Mouse (Mus musculus) liver, embryonic 15.5 days (tissue): ENCODE data around the gene Gata1. TPM values are rescaled to one million over a fixed set of nuclear protein-coding genes. Genes with fewer than 3 reads are reported as not detected.
A peak's percentile ranks its signal among the peaks of the same experiment; 100 is the strongest.
"Not testable (repeated sequence)": the region's sequence is repeated elsewhere in the genome, so short reads cannot be mapped to it uniquely, and the experiment has no call there.

Source experiments
- ATAC-seq: fragments of 200-750 bp; cut with Nextera tagmentation; 2 replicates; pipeline ENCODE4 v1.8.0; 2017; ENCODE audit warnings: moderate number of reproducible peaks, mild to moderate bottlenecking, moderate library complexity; ENCODE audit not compliant: insufficient read depth
- H3K27ac ChIP-seq: fragments of 300-500 bp; sonication (generic); replicated peaks from 2 replicates; pipeline ENCODE4 v1.5.1; 2015; ENCODE audit warnings: mild to moderate bottlenecking, inconsistent platforms
- H3K27me3 ChIP-seq: fragments of 300-500 bp; sonication (generic); 2 replicates; pipeline ENCODE4 v1.6.1; 2015; ENCODE audit warnings: mild to moderate bottlenecking, inconsistent platforms
- H3K36me3 ChIP-seq: fragments of 300-500 bp; sonication (generic); replicated peaks from 2 replicates; pipeline ENCODE4 v1.6.1; 2015; ENCODE audit warnings: moderate library complexity, mild to moderate bottlenecking, inconsistent platforms
- H3K4me1 ChIP-seq: fragments of 300-500 bp; sonication (generic); replicated peaks from 2 replicates; pipeline ENCODE4 v1.6.1; 2015; ENCODE audit warnings: inconsistent platforms
- H3K4me2 ChIP-seq: fragments of 300-500 bp; sonication (generic); 2 replicates; pipeline ENCODE4 v1.6.1; 2015; ENCODE audit warnings: moderate library complexity, mild to moderate bottlenecking, inconsistent platforms
- H3K4me3 ChIP-seq: fragments of 300-500 bp; sonication (generic); replicated peaks from 2 replicates; pipeline ENCODE4 v1.5.1; 2015; ENCODE audit warnings: mild to moderate bottlenecking, inconsistent platforms
- H3K9ac ChIP-seq: fragments of 300-500 bp; sonication (generic); 2 replicates; pipeline ENCODE4 v1.6.1; 2015; ENCODE audit warnings: moderate library complexity, mild to moderate bottlenecking, inconsistent platforms
- H3K9me3 ChIP-seq: fragments of 300-500 bp; sonication (generic); replicated peaks from 2 replicates; pipeline ENCODE4 v1.6.1; 2016; ENCODE audit warnings: inconsistent platforms
- WGBS: fragments of 180-500 bp; shearing (Covaris S2); methylation state at CpG from one replicate; pipeline ENCODE4 v1.1.7; 2015; ENCODE audit warnings: mixed read lengths; ENCODE audit not compliant: insufficient replicate concordance; 5-methylcytosine and 5-hydroxymethylcytosine counted together
- polyA plus RNA-seq: library from polyadenylated mRNA; unstranded; fragments of >200 nt; fragmentation: Nextera tagmentation; extraction: Ambion mirVana; gene quantifications from 2 replicates; pipeline ENCODE4 v1.2.1, GENCODE M21; 2015

Gata1 gene
- polyA plus RNA-seq, 1 experiment from 2014 or later = 117 TPM

DNA sequence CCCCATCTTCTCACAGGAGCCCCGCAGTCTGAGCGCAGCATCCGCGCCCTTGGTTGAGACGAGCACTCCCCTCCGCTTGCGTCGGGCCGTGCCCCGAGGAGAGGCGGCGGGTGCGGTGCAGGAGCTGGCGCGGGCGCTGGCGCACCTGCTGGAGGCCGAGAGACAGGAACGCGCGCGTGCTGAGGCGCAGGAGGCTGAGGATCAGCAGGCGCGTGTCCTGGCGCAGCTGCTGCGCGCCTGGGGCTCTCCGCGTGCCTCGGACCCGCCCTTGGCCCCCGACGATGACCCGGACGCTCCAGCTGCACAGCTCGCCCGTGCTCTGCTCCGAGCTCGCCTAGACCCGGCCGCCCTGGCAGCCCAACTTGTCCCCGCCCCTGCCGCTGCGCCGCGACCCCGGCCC, 55.8 kb downstream of the Gata1 start:
- Histone ChIP-seq H3K9me3 (no peaks in the 10 kb centered on the region), H3K4me3 (no peak overlapping the region), H3K4me1 (no peaks in the 10 kb centered on the region), H3K36me3 (no peaks in the 10 kb centered on the region), H3K27ac (no peak overlapping the region), H3K27me3 (peaks cover 91% of the 10 kb centered on the region), H3K9ac (no peak overlapping the region), H3K4me2 (peak overlapping the region; percentile 42; the same call in 1 of the 2 replicates)
- WGBS = 21% methylated on average over 31 of the region's 48 CpGs
- ATAC-seq = no peak

DNA sequence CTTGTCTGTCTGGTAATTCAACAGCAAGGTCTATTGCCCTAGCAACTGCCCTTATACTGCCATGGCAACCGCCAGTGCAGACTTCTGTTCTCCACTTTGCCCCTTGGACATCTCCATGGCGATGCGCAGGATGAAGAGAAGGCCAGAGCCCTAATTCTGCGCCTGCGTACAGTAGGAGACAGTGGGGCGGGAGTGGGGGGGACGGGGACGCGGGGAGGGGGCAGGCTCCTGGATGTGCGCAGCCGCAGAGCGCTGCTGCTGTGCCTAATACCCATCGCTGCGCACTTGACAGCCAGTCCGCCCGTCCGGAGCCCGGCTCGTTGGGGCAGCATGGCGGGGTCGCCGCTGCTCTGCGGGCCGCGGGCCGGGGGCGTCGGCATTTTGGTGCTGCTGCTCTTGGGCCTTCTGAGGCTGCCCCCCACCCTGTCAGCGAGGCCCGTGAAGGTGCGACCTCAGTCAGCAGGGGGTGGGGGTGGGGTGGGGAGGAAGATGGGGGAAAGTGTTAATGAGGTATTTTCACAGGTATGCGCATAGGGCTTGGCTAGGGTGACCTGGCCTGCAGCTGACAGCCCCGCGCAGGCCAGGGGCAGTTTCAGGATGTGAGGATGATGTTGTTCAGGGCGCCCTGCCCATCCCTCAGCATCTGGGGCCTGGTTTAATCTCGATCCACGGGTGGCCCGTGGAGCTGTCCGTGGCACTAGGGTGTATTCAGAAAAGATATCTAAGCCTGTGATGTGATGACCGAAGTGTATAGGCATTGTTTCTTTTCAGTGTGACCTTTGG, 58.1 kb downstream of the Gata1 start, which contains the start of gene Pcsk1n:
TSS of gene Pcsk1n (plus strand) at position 222 of the 783 bp plus-strand sequence.
- H3K27ac ChIP-seq = no peak within 1 kb of the TSS
- no peaks in the 10 kb centered on the region for H3K4me1 ChIP-seq
- 20% methylated on average over 40 of the region's 40 CpGs for WGBS
- no peak within 1 kb of the TSS for H3K4me3 ChIP-seq
- no peaks in the 10 kb centered on the region for H3K36me3 ChIP-seq
- no peak within 1 kb of the TSS for H3K9ac ChIP-seq
- ATAC-seq = no peak
- H3K9me3 ChIP-seq = no peaks in the 10 kb centered on the region
- H3K4me2 ChIP-seq = no peak within 1 kb of the TSS
- H3K27me3 ChIP-seq = peaks cover 68% of the 10 kb centered on the region

DNA sequence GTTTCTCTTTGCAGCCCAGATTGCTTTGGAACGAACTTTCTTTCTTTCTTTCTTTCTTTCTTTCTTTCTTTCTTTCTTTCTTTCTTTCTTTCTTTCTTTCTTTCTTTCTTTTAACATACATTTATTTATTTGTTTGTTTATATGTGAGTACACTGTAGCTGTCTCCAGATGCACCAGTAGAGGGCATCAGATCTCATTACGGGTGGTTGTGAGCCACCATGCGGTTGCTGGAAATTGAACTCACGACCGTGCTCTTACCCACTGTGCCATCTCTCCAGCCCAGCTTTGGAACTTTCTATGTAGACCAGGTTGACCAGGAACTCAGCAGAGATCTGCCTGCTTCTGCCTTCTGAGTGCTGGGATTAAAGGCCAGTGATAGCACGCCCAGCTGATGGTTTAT, 59.9 kb downstream of the Gata1 start:
- H3K9me3 ChIP-seq, H3K36me3 ChIP-seq, H3K4me1 ChIP-seq, H3K27ac ChIP-seq, H3K4me3 ChIP-seq, ATAC-seq, H3K9ac ChIP-seq, H3K4me2 ChIP-seq: not testable (repeated sequence)
- peaks cover 50% of the 10 kb centered on the region for H3K27me3 ChIP-seq
- 53% methylated on average over 6 of the region's 6 CpGs for WGBS

DNA sequence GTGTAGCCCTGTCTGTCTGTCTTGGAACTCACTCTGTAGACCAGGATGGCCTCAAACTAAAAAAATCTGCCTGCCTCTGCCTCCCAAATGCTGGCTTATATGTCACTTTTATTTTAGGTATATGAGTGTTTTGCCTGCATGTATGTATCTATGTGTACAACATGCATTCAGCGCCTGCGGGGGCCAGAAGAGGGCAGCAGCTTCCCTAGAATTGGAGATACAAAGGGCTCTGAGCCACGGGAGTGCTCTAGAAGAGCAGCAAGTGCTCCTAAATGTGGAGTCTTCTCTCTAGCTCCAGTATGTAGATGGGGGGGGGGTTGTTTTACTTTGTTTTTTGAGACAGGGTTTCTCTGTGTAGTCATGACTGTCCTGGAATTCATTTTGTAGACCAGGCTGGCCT, 62.2 kb downstream of the Gata1 start:
- H3K9ac ChIP-seq, ATAC-seq, H3K4me3 ChIP-seq, H3K4me1 ChIP-seq, H3K27ac ChIP-seq, H3K9me3 ChIP-seq, H3K36me3 ChIP-seq, H3K4me2 ChIP-seq: not testable (repeated sequence)
- WGBS = 20% methylated on average over 3 of the region's 3 CpGs
- H3K27me3 ChIP-seq = peaks cover 27% of the 10 kb centered on the region

DNA sequence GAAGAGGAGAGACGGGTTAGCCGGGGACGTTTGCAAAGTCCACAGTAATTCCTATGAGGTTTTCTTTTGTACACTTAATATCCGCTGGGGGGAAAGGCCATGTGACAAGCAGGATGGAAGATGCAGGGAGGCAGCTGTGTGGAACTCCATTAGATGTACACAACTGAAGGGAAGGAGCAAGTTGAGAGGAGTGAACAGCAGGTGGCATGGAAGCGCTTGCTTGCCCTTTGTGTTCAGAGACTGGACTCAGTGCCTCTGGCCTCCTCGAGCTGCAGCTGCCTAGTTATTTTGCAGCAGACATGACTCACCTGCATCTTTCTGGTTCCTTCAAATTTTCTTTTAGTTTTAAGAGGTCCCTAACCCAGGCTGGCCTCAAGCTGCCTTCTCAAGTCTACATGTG, 67.4 kb downstream of the Gata1 start:
- Histone ChIP-seq H3K36me3 (peaks cover 10% of the 10 kb centered on the region; the same call in 1 of the 2 replicates), H3K4me1 (no peaks in the 10 kb centered on the region), H3K27ac (no peak overlapping the region), H3K4me3 (no peak overlapping the region), H3K4me2 (no peak overlapping the region), H3K27me3 (no peaks in the 10 kb centered on the region), H3K9ac (no peak overlapping the region), H3K9me3 (no peaks in the 10 kb centered on the region)
- ATAC-seq = no peak
- WGBS = 53% methylated on average over 6 of the region's 6 CpGs

Other genes with a start within 250 kb of the Gata1 start
- gene Praf2, start 249.6 kb downstream of the Gata1 start, polyA plus RNA-seq = 5.6 and 5.8 TPM in 2 replicates
- gene Ccdc120, start 227.2 kb downstream of the Gata1 start, polyA plus RNA-seq = 0.92 and 1.5 TPM in 2 replicates
- gene Tfe3, start 215.5 kb downstream of the Gata1 start, polyA plus RNA-seq = 9.2 and 11.8 TPM in 2 replicates
- 25.5 and 27.4 TPM in 2 replicates for gene Gripap1, start 188.3 kb downstream of the Gata1 start, polyA plus RNA-seq
- gene Kcnd1, start 155.8 kb downstream of the Gata1 start, polyA plus RNA-seq = 0.18 and 0.37 TPM in 2 replicates
- gene Otud5, start 136.7 kb downstream of the Gata1 start, polyA plus RNA-seq = 44.9 and 54.4 TPM in 2 replicates
- gene Pim2, start 99.8 kb downstream of the Gata1 start, polyA plus RNA-seq = 3.5 TPM in 2 replicates
- gene Slc35a2, start 94.0 kb downstream of the Gata1 start, polyA plus RNA-seq = 14.3 and 17.5 TPM in 2 replicates
- gene Pqbp1, start 78.8 kb downstream of the Gata1 start, polyA plus RNA-seq = 38.1 and 39.7 TPM in 2 replicates
- gene Timm17b, start 78.7 kb downstream of the Gata1 start, polyA plus RNA-seq = 94.8 and 102 TPM in 2 replicates
- not detected in 2 replicates for gene Gm10491, start 70.2 kb downstream of the Gata1 start, polyA plus RNA-seq
- gene Gm10490, start 68.5 kb downstream of the Gata1 start, polyA plus RNA-seq = not detected in 2 replicates
- 0.12 and 0.18 TPM in 2 replicates for gene Pcsk1n, start 58.2 kb downstream of the Gata1 start, polyA plus RNA-seq
- not detected in 2 replicates for gene Eras, start 49.5 kb downstream of the Gata1 start, polyA plus RNA-seq
- gene Hdac6, start 30.2 kb downstream of the Gata1 start, polyA plus RNA-seq = 10.7 and 12.1 TPM in 2 replicates
- 0.26 and 0.36 TPM in 2 replicates for gene Glod5, start 40.4 kb upstream of the Gata1 start, polyA plus RNA-seq
- gene Suv39h1, start 96.7 kb upstream of the Gata1 start, polyA plus RNA-seq = 31.4 and 33.0 TPM in 2 replicates
- gene Was, start 112.4 kb upstream of the Gata1 start, polyA plus RNA-seq = 2.1 and 2.2 TPM in 2 replicates
- 6.0 and 6.2 TPM in 2 replicates for gene Wdr13, start 154.8 kb upstream of the Gata1 start, polyA plus RNA-seq
- 228 and 253 TPM in 2 replicates for gene Rbm3, start 167.8 kb upstream of the Gata1 start, polyA plus RNA-seq
- gene Tbc1d25, start 198.1 kb upstream of the Gata1 start, polyA plus RNA-seq = 4.9 and 5.5 TPM in 2 replicates
- 81.1 and 91.0 TPM in 2 replicates for gene Ebp, start 215.4 kb upstream of the Gata1 start, polyA plus RNA-seq
- 0.83 and 1.1 TPM in 2 replicates for gene Porcn, start 228.5 kb upstream of the Gata1 start, polyA plus RNA-seq